Mouse (Mus musculus): ENCODE measurements around the gene Strip2.

- TF ChIP-seq UBTF (IDR thresholded peaks at IDR 0.05; ENCODE audit: low read depth, low read length) (no peak), ZC3H11A (IDR thresholded peaks at IDR 0.05; ENCODE audit: low read depth, low read length) (no peak)
Measured at GRCm38 (mm10) chr6:29985986-29986385, 69.2 kb downstream of the Strip2 start.
